Mouse (Mus musculus): ENCODE measurements around the gene Ptk7.
A peak's percentile ranks its signal among the peaks of the same experiment; 100 is the strongest.

DNA sequence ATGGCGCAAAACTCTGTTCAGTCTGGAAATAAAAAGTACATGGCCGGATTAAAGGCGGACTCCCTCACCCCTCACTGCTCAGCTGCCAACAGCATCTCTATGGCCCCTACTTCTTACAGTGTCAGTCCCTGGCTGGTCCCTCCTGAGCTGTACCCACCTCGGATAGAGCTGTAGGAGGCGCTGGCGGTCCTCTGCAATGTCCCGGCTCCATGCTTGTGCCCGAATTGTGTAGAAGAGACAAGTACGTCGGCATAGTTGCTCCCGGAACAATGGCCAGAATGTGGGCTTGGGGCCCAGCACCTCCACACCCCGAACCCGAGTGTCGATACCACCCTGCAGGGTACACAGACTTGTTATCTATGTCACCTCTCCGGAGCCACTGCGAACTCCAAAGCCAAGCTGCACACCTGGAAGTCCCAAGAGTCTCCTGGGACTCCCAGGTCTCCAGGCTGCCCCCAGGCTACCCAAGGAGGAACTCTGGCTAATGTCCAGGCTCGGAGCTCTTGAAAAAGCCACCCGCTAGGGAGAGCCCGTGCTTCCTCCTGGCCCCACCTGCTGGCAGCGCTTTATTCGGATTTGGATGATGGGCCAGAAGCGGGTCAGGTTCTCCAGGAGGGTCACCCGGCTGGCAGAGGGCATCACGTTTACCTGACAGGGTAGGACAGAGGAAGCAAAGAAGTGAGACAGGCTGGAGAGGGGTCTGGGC lies 107.2 kb downstream of the Ptk7 start:
- no peak for TF ChIP-seq POLR2A (IDR thresholded peaks at IDR 0.05; ENCODE audit: borderline replicate concordance, extremely low read depth, insufficient read depth, insufficient read length, poor library complexity, severe bottlenecking)
- TF ChIP-seq CTCF (IDR thresholded peaks at IDR 0.05; ENCODE audit: borderline replicate concordance, extremely low read depth, insufficient read depth, insufficient read length): 0 out of 2 replicates have a peak, but pooled peaks have one; percentile 31
